Mouse (Mus musculus): Measurements from ENCODE around the gene Wbp1. TPM values are rescaled to one million over a fixed set of nuclear protein-coding genes. Genes with fewer than 3 reads are reported as not detected.
A peak's percentile ranks its signal among the peaks of the same experiment; 100 is the strongest.

Wbp1 gene
- total RNA-seq, 2 experiments from 2014 or later: 47.4 to 52.5 TPM

- DNase-seq (ENCODE audit: low spot score in 2 of 2): no peak
Measured at GRCm38 (mm10) chr6:83086121-83087035, 35.0 kb downstream of the Wbp1 start, which contains the start of gene Lbx2. Gene Lbx2, plus strand, starts transcription at chr6:83086367.

- no peak for DNase-seq (ENCODE audit: low spot score in 2 of 2)
Measured at GRCm38 (mm10) chr6:83084477-83084876, 36.9 kb downstream of the Wbp1 start.

- DNase-seq (ENCODE audit: low spot score in 2 of 2): no peak
Measured at GRCm38 (mm10) chr6:83083497-83083896, 37.9 kb downstream of the Wbp1 start.

- DNase-seq (ENCODE audit: low spot score in 2 of 2): no peak
Measured at GRCm38 (mm10) chr6:83080210-83080609, 41.1 kb downstream of the Wbp1 start.

- peak; percentile 97 to 99 for DNase-seq (ENCODE audit: low spot score in 2 of 2)
Measured at GRCm38 (mm10) chr6:83078324-83078858, 43.0 kb downstream of the Wbp1 start.

- DNase-seq (ENCODE audit: low spot score in 2 of 2): peak; percentile 45 to 60
Measured at GRCm38 (mm10) chr6:83077630-83078323, 43.6 kb downstream of the Wbp1 start, which contains the start of gene Pcgf1. Gene Pcgf1, plus strand, starts transcription at chr6:83077869.

GRCm38 (mm10) chr6:83074979-83075378, 46.4 kb downstream of the Wbp1 start:
- DNase-seq (ENCODE audit: low spot score in 2 of 2): no peak

- DNase-seq (ENCODE audit: low spot score in 2 of 2): no peak
Measured at GRCm38 (mm10) chr6:83071220-83071619, 50.1 kb downstream of the Wbp1 start.

GRCm38 (mm10) chr6:83070311-83071219, 50.8 kb downstream of the Wbp1 start:
- DNase-seq (ENCODE audit: low spot score in 2 of 2): peak in 1 of 2 experiments; percentile 25

- no peak for DNase-seq (ENCODE audit: low spot score in 2 of 2)
Measured at GRCm38 (mm10) chr6:83070247-83070310, 51.3 kb downstream of the Wbp1 start, which contains the start of gene Tlx2. Gene Tlx2, minus strand, starts transcription at chr6:83070293.

GRCm38 (mm10) chr6:83069488-83070246, 51.7 kb downstream of the Wbp1 start:
- no peak for DNase-seq (ENCODE audit: low spot score in 2 of 2)

Small RNAs within 50 kb of the gene (microRNA-seq; reads per million reads assigned to microRNA genes)
- gene Mir3470a: 0 reads per million in 2 experiments

Other genes with a start within 250 kb of the Wbp1 start
- 10 to 100 TPM; 40.1 to 40.8 TPM for gene Sema4f, start 181.8 kb downstream of the Wbp1 start, total RNA-seq (2021)
- not detected for gene M1ap, start 174.7 kb downstream of the Wbp1 start, total RNA-seq (2021)
- 1 to 10 TPM; 3.8 to 4.3 TPM for gene Dok1, start 88.1 kb downstream of the Wbp1 start, total RNA-seq (2021)
- 1 to 10 TPM; 2.5 to 2.8 TPM for gene Loxl3, start 87.4 kb downstream of the Wbp1 start, total RNA-seq (2021)
- 100 to 1,000 TPM; 125 to 137 TPM for gene Aup1, start 67.0 kb downstream of the Wbp1 start, total RNA-seq (2021)
- 10 to 100 TPM; 43.3 to 47.7 TPM for gene Htra2, start 66.3 kb downstream of the Wbp1 start, total RNA-seq (2021)
- under 1 TPM; 0.50 to 0.61 TPM for gene Dqx1, start 63.7 kb downstream of the Wbp1 start, total RNA-seq (2021)
- gene Tlx2, start 51.3 kb downstream of the Wbp1 start, total RNA-seq (2021): not detected
- 10 to 100 TPM; 33.7 to 37.9 TPM for gene Pcgf1, start 43.7 kb downstream of the Wbp1 start, total RNA-seq (2021)
- not detected for gene Lbx2, start 35.2 kb downstream of the Wbp1 start, total RNA-seq (2021)
- 1 to 10 TPM; 7.7 to 9.4 TPM for gene Ccdc142, start 20.0 kb downstream of the Wbp1 start, total RNA-seq (2021)
- 1 to 10 TPM; 6.5 to 7.6 TPM for gene Gm42688, start 19.9 kb downstream of the Wbp1 start, total RNA-seq (2021)
- 10 to 100 TPM; 58.4 to 69.3 TPM for gene Mrpl53, start 12.5 kb downstream of the Wbp1 start, total RNA-seq (2021)
- 10 to 100 TPM; 27.0 TPM for gene Mogs, start 6.1 kb downstream of the Wbp1 start, total RNA-seq (2021)
- gene Ino80b, start 3.9 kb upstream of the Wbp1 start, total RNA-seq (2021): 10 to 100 TPM; 28.0 to 29.5 TPM
- gene Rtkn, start 13.9 kb upstream of the Wbp1 start, total RNA-seq (2021): 10 to 100 TPM; 73.5 to 75.8 TPM
- 10 to 100 TPM; 24.4 to 27.6 TPM for gene Wdr54, start 34.8 kb upstream of the Wbp1 start, total RNA-seq (2021)
- gene 1700003E16Rik, start 34.8 kb upstream of the Wbp1 start, total RNA-seq (2021): 10 to 100 TPM; 25.3 to 26.1 TPM
- gene Dctn1, start 44.4 kb upstream of the Wbp1 start, total RNA-seq (2021): 100 to 1,000 TPM; 398 to 403 TPM
- 1 to 10 TPM in 1 of 2 experiments, under 1 TPM in 1; 0.25 to 1.2 TPM for gene Slc4a5, start 98.3 kb upstream of the Wbp1 start, total RNA-seq (2021)
- gene Mthfd2, start 204.3 kb upstream of the Wbp1 start, total RNA-seq (2021): 1 to 10 TPM; 6.6 to 7.1 TPM
- 10 to 100 TPM; 19.2 to 20.5 TPM for gene Mob1a, start 204.5 kb upstream of the Wbp1 start, total RNA-seq (2021)
- 10 to 100 TPM; 47.1 to 58.9 TPM for gene Bola3, start 227.6 kb upstream of the Wbp1 start, total RNA-seq (2021)

Measured in layer of hippocampus, adult 18-20 months (tissue).